Mouse (Mus musculus) intestine, embryonic 14.5 days (tissue): ENCODE results near the gene Kpna3. TPM values are rescaled to one million over a fixed set of nuclear protein-coding genes. Genes with fewer than 3 reads are reported as not detected.
"Not testable (repeated sequence)": the region's sequence is repeated elsewhere in the genome, so short reads cannot be mapped to it uniquely, and the experiment has no call there.

Source experiments
- ATAC-seq: fragments of 200-750 bp; cut with Nextera tagmentation; replicated peaks from 2 replicates; pipeline ENCODE4 v1.8.0; 2017; ENCODE audit warnings: low read depth, moderate number of reproducible peaks, moderate TSS enrichment, moderate library complexity; ENCODE audit not compliant: low FRiP score, low TSS enrichment
- DNase-seq: peaks from one replicate; pipeline ENCODE4 v3.0.0-alpha.2; 2018; ENCODE audit warnings: low spot score
- H3K27ac ChIP-seq: fragments of 300-500 bp; sonication (generic); 2 replicates; pipeline ENCODE4 v1.5.1; 2014; ENCODE audit warnings: low read depth, mild to moderate bottlenecking, control low read depth
- H3K27me3 ChIP-seq: fragments of 300-500 bp; sonication (generic); replicated peaks from 2 replicates; pipeline ENCODE4 v1.6.1; 2014; ENCODE audit warnings: low read length, control low read depth; ENCODE audit not compliant: control insufficient read depth, insufficient read depth
- H3K36me3 ChIP-seq: fragments of 300-500 bp; sonication (generic); 2 replicates; pipeline ENCODE4 v1.6.1; 2014; ENCODE audit warnings: low read length, control low read depth; ENCODE audit not compliant: control insufficient read depth, insufficient read depth
- H3K4me1 ChIP-seq: fragments of 300-500 bp; sonication (generic); replicated peaks from 2 replicates; pipeline ENCODE4 v1.6.1; 2014; ENCODE audit warnings: low read length, control low read depth, mixed read lengths; ENCODE audit not compliant: control insufficient read depth, insufficient read depth
- H3K4me2 ChIP-seq: fragments of 300-500 bp; sonication (generic); 2 replicates; pipeline ENCODE4 v1.6.1; 2014; ENCODE audit warnings: low read length
- H3K4me3 ChIP-seq: fragments of 300-500 bp; sonication (generic); 2 replicates; pipeline ENCODE4 v1.5.1; 2014; ENCODE audit warnings: low read depth, low read length, control low read depth, mixed read lengths
- H3K9ac ChIP-seq: fragments of 300-500 bp; sonication (generic); 2 replicates; pipeline ENCODE4 v1.6.1; 2014; ENCODE audit warnings: mild to moderate bottlenecking, low read length
- H3K9me3 ChIP-seq: fragments of 300-500 bp; sonication (generic); 2 replicates; pipeline ENCODE4 v1.6.1; 2016; ENCODE audit warnings: low read length, control low read depth; ENCODE audit not compliant: control insufficient read depth
- WGBS: fragments of 180-500 bp; shearing (Covaris S2); extraction: QIAGEN DNeasy Blood & Tissue Kit; methylation state at CpG from one replicate; pipeline ENCODE4 v1.1.7; 2014; 5-methylcytosine and 5-hydroxymethylcytosine counted together
- polyA plus RNA-seq: library from polyadenylated mRNA; unstranded; fragments of >200 nt; fragmentation: Nextera tagmentation; extraction: Ambion mirVana; gene quantifications from 2 replicates; pipeline ENCODE4 v1.2.1, GENCODE M21; 2014

The Kpna3 gene
- polyA plus RNA-seq, 1 experiment from 2014 or later = 56.6 TPM

DNA sequence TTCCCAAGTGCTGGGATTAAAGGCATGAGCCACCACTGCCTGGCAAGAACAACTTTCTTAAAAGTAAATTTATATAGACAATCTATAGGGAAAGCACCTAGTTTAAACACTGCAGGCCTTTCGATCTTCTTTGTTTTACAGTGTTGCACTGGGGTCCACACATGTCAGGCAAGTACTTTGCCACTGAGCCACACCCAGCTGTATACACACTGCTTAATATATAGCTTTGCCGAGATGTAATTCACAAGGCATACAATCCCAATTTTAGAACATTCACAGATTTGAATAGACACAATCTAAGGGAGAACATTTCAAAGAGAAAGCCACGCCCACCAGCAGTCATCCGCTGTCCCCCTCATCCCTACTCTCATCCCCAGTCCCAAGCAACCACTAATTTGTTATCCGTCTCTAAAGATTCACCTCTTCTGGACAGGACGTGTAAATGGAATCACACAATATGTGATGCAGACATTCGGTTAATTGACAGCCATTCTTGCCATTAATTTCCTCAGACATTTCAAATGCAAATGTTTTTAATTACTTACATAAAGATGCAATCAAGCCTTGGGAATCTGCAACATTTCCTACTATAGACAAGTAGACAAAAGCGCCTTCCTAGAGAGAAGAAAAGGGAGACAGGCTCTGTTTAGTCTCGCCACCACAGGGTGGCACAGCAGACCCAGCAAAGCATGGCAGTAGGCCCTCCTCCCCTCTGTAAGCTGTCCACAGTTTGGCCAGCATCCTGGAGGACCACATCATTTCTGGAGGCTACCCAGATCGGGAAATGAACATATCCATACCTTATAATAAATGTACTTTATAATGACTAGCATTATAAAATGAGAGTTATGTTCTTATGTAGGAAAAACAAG, 92.6 kb downstream of the Kpna3 start:
- H3K9me3 ChIP-seq = no peaks in the 10 kb centered on the region
- no peak overlapping the region for H3K9ac ChIP-seq
- DNase-seq = no peak
- whole genome bisulfite sequencing = 86% methylated on average over 10 of the region's 10 CpGs
- ATAC-seq = no peak
- no peak overlapping the region for H3K27ac ChIP-seq
- H3K4me2 ChIP-seq = no peak overlapping the region
- no peak overlapping the region for H3K4me3 ChIP-seq
- H3K4me1 ChIP-seq = no peaks in the 10 kb centered on the region
- H3K27me3 ChIP-seq = no peaks in the 10 kb centered on the region
- no peaks in the 10 kb centered on the region for H3K36me3 ChIP-seq

DNA sequence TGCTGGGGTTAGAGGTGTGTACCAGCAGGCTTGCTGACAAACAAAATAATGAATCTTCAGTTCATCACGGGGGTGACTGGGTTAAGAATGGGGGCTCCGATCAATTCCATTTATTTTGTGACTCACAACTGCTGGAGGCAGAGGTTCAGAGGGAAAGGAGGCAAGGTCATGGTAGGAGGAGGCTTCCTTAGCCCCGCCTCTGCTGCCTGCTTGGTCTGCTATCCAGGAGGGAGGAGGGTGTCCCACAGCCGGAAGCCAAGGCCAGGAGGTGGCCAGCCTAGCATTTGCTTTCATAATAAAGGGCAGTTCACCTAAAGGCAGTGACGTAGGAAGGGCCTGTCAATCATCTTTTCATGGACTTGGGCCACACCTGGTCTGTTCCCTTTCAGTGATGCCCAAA, 95.1 kb downstream of the Kpna3 start:
- ATAC-seq (no peak), DNase-seq (no peak)
- no peak overlapping the region for H3K4me2 ChIP-seq
- H3K36me3 ChIP-seq = no peaks in the 10 kb centered on the region
- 69% methylated on average over 5 of the region's 5 CpGs for WGBS
- no peak overlapping the region for H3K9ac ChIP-seq
- H3K4me3 ChIP-seq = no peak overlapping the region
- no peaks in the 10 kb centered on the region for H3K9me3 ChIP-seq
- H3K27ac ChIP-seq = no peak overlapping the region
- H3K4me1 ChIP-seq = no peaks in the 10 kb centered on the region
- no peaks in the 10 kb centered on the region for H3K27me3 ChIP-seq

DNA sequence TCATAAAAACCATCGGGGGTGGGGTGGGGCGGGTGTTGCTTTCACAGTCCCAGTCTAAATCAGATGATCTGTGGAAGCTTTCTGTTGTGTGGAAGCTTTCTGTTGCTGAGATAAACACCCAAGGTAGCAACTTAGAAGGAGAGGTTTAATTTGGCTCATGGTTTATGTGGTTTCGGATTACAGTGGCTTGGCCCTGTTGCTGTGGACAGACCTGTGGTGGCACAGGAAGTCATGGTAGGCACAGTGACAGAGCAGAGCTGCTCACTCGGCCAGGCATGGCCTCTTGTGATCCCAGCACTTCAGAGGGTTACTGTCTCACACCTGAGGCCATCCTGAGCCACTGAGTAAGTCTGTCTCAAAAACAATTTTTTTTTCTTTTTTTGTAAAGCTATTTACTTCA, 100.3 kb downstream of the Kpna3 start:
- DNase-seq (no peak), ATAC-seq (no peak)
- no peaks in the 10 kb centered on the region for H3K9me3 ChIP-seq
- H3K9ac ChIP-seq = no peak overlapping the region
- H3K4me1 ChIP-seq = no peaks in the 10 kb centered on the region
- no peaks in the 10 kb centered on the region for H3K36me3 ChIP-seq
- no peak overlapping the region for H3K4me2 ChIP-seq
- H3K4me3 ChIP-seq = no peak overlapping the region
- H3K27ac ChIP-seq = no peak overlapping the region
- 78% methylated on average over 4 of the region's 4 CpGs for WGBS
- H3K27me3 ChIP-seq = no peaks in the 10 kb centered on the region

DNA sequence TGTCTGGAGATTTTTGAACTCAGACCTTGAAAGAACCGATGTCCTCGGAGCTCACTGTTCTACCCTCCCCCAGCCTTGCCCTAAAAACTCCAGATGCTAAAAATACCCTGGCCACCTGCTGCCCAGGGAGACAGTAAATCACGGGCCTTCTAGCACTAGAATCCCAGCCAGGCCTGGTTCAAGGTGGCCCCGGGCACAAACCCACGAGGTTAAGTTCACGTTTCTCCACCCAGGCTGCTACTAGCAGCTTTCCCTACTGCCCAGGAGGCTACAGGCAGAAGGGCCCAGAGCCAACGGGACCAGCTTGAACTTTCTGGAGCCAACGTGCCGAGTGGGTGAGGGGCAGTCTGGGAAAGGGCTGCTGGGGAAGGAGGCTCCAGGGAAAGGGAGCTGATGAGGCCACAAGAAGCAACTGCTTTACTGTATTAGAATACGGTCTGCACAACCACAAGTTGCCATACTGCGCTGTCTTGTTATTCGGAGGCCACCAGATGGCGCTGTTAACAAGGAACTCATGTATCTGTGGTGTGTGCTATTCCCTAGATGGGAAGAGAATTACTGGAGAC, 108.6 kb downstream of the Kpna3 start:
- DNase-seq = peak; percentile 88
- no peaks in the 10 kb centered on the region for H3K27me3 ChIP-seq
- WGBS = 20% methylated on average over 13 of the region's 13 CpGs
- no peaks in the 10 kb centered on the region for H3K36me3 ChIP-seq
- H3K27ac ChIP-seq = no peak overlapping the region
- H3K4me1 ChIP-seq = 0 out of 2 replicates have a peak, but pooled peaks cover 6% of the 10 kb centered on the region
- H3K9ac ChIP-seq = no peak overlapping the region
- ATAC-seq = peak; percentile 83
- no peak overlapping the region for H3K4me3 ChIP-seq
- no peak overlapping the region for H3K4me2 ChIP-seq
- no peaks in the 10 kb centered on the region for H3K9me3 ChIP-seq

DNA sequence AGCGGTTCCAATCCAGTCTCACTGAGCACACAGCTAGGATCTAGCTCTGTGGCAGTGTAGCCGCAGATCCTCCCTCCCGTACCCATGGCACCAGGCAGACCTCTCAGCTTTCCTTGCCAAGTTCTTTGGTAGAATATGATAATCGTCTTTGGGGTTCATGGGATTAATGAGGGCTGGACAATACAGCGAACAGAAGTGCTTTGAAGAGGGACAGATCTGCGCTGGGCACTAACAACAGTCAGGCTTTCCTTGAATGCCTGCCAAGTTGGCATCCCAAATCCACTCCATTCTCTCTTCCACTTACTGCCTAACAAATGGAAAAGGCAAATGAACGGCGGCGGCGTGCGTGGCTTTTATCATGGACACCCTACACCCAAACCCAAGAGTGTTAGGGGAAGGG, 109.1 kb downstream of the Kpna3 start:
- Histone ChIP-seq H3K4me1 (0 out of 2 replicates have a peak, but pooled peaks cover 6% of the 10 kb centered on the region), H3K4me2 (no peak overlapping the region), H3K9ac (no peak overlapping the region), H3K36me3 (no peaks in the 10 kb centered on the region), H3K4me3 (no peak overlapping the region), H3K27me3 (no peaks in the 10 kb centered on the region), H3K9me3 (no peaks in the 10 kb centered on the region), H3K27ac (no peak overlapping the region)
- DNase-seq (no peak), ATAC-seq (no peak)
- 84% methylated on average over 11 of the region's 11 CpGs for WGBS

DNA sequence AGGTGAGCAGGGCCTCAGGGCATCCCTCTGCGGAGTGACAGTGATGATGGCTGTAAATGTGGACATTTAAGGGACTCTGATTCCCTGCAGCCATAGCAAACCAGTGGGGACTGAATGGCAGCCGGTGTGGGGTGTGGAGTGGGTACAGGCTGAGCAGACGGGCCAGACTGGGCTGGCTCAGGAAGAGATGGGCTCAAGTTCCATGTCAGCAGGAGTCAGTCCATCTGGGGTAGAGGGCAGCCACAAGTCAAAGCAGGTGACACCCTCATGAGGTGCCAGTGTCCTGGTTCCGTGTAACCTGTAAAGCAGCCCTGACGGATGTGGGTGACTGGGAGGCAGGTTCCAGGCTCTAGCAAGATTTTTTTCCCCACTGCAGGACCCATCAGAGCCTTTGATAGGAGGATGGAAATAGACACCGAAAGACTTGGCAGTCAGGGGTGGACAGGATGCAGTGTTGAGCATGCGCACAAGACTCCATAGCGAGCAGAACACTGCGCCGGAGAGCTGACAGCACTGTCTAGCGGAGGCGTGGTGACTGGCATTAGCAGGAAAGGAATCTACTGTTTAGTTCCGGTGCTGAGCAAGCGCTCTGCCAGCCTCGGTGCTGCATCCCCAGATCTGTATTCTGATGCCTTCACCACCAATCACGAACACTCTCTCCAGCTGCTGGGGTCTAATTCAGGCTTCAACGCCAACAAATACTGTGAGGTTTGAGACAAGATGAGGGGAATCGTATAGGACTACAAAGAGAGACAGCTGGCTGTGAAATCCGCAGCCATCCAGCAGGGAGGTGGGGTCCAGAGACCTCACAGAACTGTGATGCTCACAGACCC, 111.8 kb downstream of the Kpna3 start:
- peak; percentile 60 for DNase-seq
- WGBS = 30% methylated on average over 19 of the region's 19 CpGs
- ATAC-seq = no peak
- no peaks in the 10 kb centered on the region for H3K27me3 ChIP-seq
- H3K9me3 ChIP-seq = 0 out of 2 replicates have a peak, but pooled peaks cover 3% of the 10 kb centered on the region
- H3K9ac ChIP-seq = no peak overlapping the region
- H3K36me3 ChIP-seq = no peaks in the 10 kb centered on the region
- H3K4me3 ChIP-seq = peak overlapping the region; percentile 6; the same call in 1 of the 2 replicates
- no peak overlapping the region for H3K27ac ChIP-seq
- H3K4me1 ChIP-seq = 0 out of 2 replicates have a peak, but pooled peaks cover 6% of the 10 kb centered on the region
- peak overlapping the region; percentile 42 for H3K4me2 ChIP-seq

DNA sequence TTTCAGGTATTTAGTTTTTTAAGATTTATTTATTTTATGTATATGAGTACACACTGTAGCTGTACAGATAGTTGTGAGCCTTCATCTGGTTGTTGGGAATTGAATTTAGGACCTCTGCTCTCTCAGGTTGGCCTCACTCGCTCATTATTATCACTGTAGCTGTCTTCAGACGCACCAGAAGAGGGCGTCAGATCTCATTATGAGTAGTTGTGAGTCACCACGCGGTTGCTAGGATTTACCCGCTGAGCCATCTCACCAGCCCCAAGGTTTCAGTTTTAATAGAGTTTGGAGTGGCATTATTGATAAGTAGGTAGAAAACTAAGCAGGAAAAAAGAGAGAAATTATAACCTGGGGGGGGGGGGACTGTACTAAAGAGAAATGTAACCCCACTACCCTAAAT, 112.7 kb downstream of the Kpna3 start:
- H3K9ac ChIP-seq, ATAC-seq, H3K27ac ChIP-seq, DNase-seq, H3K36me3 ChIP-seq, H3K4me3 ChIP-seq, H3K4me1 ChIP-seq, H3K4me2 ChIP-seq, H3K27me3 ChIP-seq, H3K9me3 ChIP-seq: not testable (repeated sequence)
- 31% methylated on average over 6 of the region's 6 CpGs for WGBS

DNA sequence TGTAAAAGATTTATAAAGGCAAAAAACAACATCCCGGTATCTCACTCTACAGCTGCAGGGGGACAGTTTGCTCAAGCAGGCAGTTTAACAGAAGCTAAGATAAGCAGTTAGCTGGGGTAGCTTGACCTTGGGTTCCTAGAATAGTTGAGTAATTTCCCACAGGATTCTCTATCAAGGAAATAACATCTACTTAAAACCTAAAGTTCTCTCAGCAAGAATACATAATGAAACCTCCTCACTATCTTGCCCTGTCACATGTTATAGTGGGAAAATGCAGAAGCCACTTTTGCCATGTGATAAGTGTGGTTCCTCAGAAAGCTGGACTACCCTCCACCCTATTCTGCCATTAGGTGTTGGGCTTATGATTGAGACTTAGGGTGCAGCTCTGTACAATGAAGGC, 116.9 kb downstream of the Kpna3 start:
- Histone ChIP-seq H3K4me3 (no peak overlapping the region), H3K27me3 (no peaks in the 10 kb centered on the region), H3K4me2 (no peak overlapping the region), H3K27ac (no peak overlapping the region), H3K36me3 (no peaks in the 10 kb centered on the region), H3K9me3 (0 out of 2 replicates have a peak, but pooled peaks cover 6% of the 10 kb centered on the region), H3K9ac (no peak overlapping the region), H3K4me1 (no peaks in the 10 kb centered on the region)
- 85% methylated on average over 1 of the region's 1 CpGs for WGBS
- DNase-seq (no peak), ATAC-seq (no peak)
